Mouse (Mus musculus) MEL (cell line): Measurements from ENCODE around the gene Scg5. TPM values are rescaled to one million over a fixed set of nuclear protein-coding genes. Genes with fewer than 3 reads are reported as not detected.

Source experiments
- DNase-seq: peaks from one replicate; pipeline ENCODE4 v3.0.0; 2011; ENCODE audit warnings: low read depth, low spot score
- H3K27ac ChIP-seq: 2 replicates; pipeline ENCODE4 v1.5.1; 2012; ENCODE audit warnings: low read depth, mild to moderate bottlenecking, control low read depth, low read length, moderate library complexity; ENCODE audit not compliant: control insufficient read depth
- H3K27me3 ChIP-seq, 2 experiments: fragments of 150-350 bp in 1 of 2; sonication (generic) in 1 of 2; 2 replicates each; pipeline ENCODE4 v1.6.1; 2012; ENCODE audit warnings: low read length in 2 of 2, mild to moderate bottlenecking in 2 of 2, improper control_type of control experiment in 1 of 2, moderate library complexity in 1 of 2; ENCODE audit not compliant: insufficient read depth in 2 of 2, control insufficient read depth in 1 of 2
- H3K36me3 ChIP-seq, 2 experiments: 2 replicates each; pipeline ENCODE4 v1.6.1; 2012 to 2014; ENCODE audit warnings: low read length in 2 of 2, improper control_type of control experiment in 1 of 2, inconsistent platforms in 1 of 2, mild to moderate bottlenecking in 1 of 2; ENCODE audit not compliant: insufficient read depth in 2 of 2, control insufficient read depth in 1 of 2
- H3K4me1 ChIP-seq, 2 experiments: fragments of 150-350 bp in 1 of 2; sonication (generic) in 1 of 2; 2 replicates each; pipeline ENCODE4 v1.6.1; 2012; ENCODE audit warnings: low read length in 2 of 2, improper control_type of control experiment in 1 of 2, mild to moderate bottlenecking in 1 of 2; ENCODE audit not compliant: insufficient read depth in 2 of 2, control insufficient read depth in 1 of 2
- H3K4me3 ChIP-seq, 2 experiments: fragments of 150-350 bp in 1 of 2; sonication (generic) in 1 of 2; 2 replicates each; pipeline ENCODE4 v1.5.1; 2012; ENCODE audit warnings: low read depth in 2 of 2, low read length in 2 of 2, mild to moderate bottlenecking in 2 of 2, moderate library complexity in 2 of 2, control low read depth in 1 of 2, improper control_type of control experiment in 1 of 2; ENCODE audit not compliant: control insufficient read depth in 1 of 2, insufficient read depth in 1 of 2
- H3K79me2 ChIP-seq: 2 replicates; pipeline ENCODE4 v1.6.1; 2012; ENCODE audit warnings: mild to moderate bottlenecking, low read length, moderate library complexity; ENCODE audit not compliant: control insufficient read depth, poor library complexity, insufficient read depth
- H3K9ac ChIP-seq: 2 replicates; pipeline ENCODE4 v1.6.1; 2012; ENCODE audit warnings: low read depth, mild to moderate bottlenecking, control low read depth, low read length, moderate library complexity; ENCODE audit not compliant: control insufficient read depth, poor library complexity, severe bottlenecking
- H3K9me3 ChIP-seq: fragments of 150-350 bp; sonication (generic); replicated peaks from 2 replicates; pipeline ENCODE4 v1.6.1; 2012; ENCODE audit warnings: mild to moderate bottlenecking, low read length, improper control_type of control experiment, moderate library complexity; ENCODE audit not compliant: insufficient read depth
- CHD2 ChIP-seq: IDR thresholded peaks from 2 replicates; pipeline ENCODE4 v1.6.1; 2011; ENCODE audit warnings: low read length, improper control_type of control experiment
- EP300 ChIP-seq, 2 experiments: IDR thresholded peaks; 2 replicates each; pipeline ENCODE4 v1.6.1; 2011; ENCODE audit warnings: improper control_type of control experiment in 2 of 2, low read length in 2 of 2, low read depth in 1 of 2, mild to moderate bottlenecking in 1 of 2
- ETS1 ChIP-seq: IDR thresholded peaks from 2 replicates; pipeline ENCODE4 v1.6.1; 2012; ENCODE audit warnings: low read depth, mild to moderate bottlenecking, inconsistent platforms, low read length, improper control_type of control experiment, moderate library complexity
- GABPA ChIP-seq: IDR thresholded peaks from 2 replicates; pipeline ENCODE4 v1.6.1; 2012; ENCODE audit warnings: low read depth, mild to moderate bottlenecking, inconsistent platforms, low read length, improper control_type of control experiment, moderate library complexity
- KAT2A ChIP-seq: conservative IDR thresholded peaks from 2 replicates; pipeline ENCODE4 v1.6.1; 2012; ENCODE audit warnings: low read depth, low read length, improper control_type of control experiment, inconsistent platforms
- MAX ChIP-seq: IDR thresholded peaks from 2 replicates; pipeline ENCODE4 v1.6.1; 2011; ENCODE audit warnings: low read length, improper control_type of control experiment
- MAZ ChIP-seq: IDR thresholded peaks from 2 replicates; pipeline ENCODE4 v1.6.1; 2012; ENCODE audit warnings: low read depth, mild to moderate bottlenecking, inconsistent platforms, low read length, improper control_type of control experiment
- MEF2A ChIP-seq: IDR thresholded peaks from 2 replicates; pipeline ENCODE4 v1.6.1; 2014; ENCODE audit warnings: low read depth, mild to moderate bottlenecking, inconsistent platforms, low read length, improper control_type of control experiment; ENCODE audit not compliant: poor library complexity, insufficient replicate concordance, severe bottlenecking; ENCODE audit errors: extremely low read depth
- MXI1 ChIP-seq: IDR thresholded peaks from 2 replicates; pipeline ENCODE4 v1.6.1; 2011; ENCODE audit warnings: mild to moderate bottlenecking, low read depth, low read length, improper control_type of control experiment
- MYB ChIP-seq: IDR thresholded peaks from 2 replicates; pipeline ENCODE4 v1.6.1; 2011; ENCODE audit warnings: mild to moderate bottlenecking, low read depth, low read length, improper control_type of control experiment
- NELFE ChIP-seq: IDR thresholded peaks from 2 replicates; pipeline ENCODE4 v1.6.1; 2011; ENCODE audit warnings: low read depth, low read length, improper control_type of control experiment
- POLR2AphosphoS2 ChIP-seq: IDR thresholded peaks from 2 replicates; pipeline ENCODE4 v1.6.1; 2011; ENCODE audit warnings: low read length, improper control_type of control experiment
- RAD21 ChIP-seq: IDR thresholded peaks from 2 replicates; pipeline ENCODE4 v1.6.1; 2011; ENCODE audit warnings: mild to moderate bottlenecking, low read depth, low read length, improper control_type of control experiment
- TCF12 ChIP-seq: IDR thresholded peaks from 2 replicates; pipeline ENCODE4 v1.6.1; 2014; ENCODE audit warnings: low read depth, mild to moderate bottlenecking, inconsistent platforms, low read length, improper control_type of control experiment, moderate library complexity
- UBTF ChIP-seq: IDR thresholded peaks from 2 replicates; pipeline ENCODE4 v1.6.1; 2012; ENCODE audit warnings: low read depth, mild to moderate bottlenecking, inconsistent platforms, low read length, improper control_type of control experiment, moderate library complexity, borderline replicate concordance; ENCODE audit not compliant: insufficient read depth
- USF2 ChIP-seq, 2 experiments: IDR thresholded peaks; 2 replicates each; pipeline ENCODE4 v1.6.1; 2011 to 2012; ENCODE audit warnings: improper control_type of control experiment in 2 of 2, low read length in 2 of 2, borderline replicate concordance in 1 of 2, inconsistent platforms in 1 of 2, low read depth in 1 of 2, mild to moderate bottlenecking in 1 of 2; ENCODE audit not compliant: insufficient read depth in 1 of 2
- ZC3H11A ChIP-seq: IDR thresholded peaks from 2 replicates; pipeline ENCODE4 v1.6.1; 2012; ENCODE audit warnings: low read depth, mild to moderate bottlenecking, inconsistent platforms, low read length, improper control_type of control experiment
- ZKSCAN1 ChIP-seq: IDR thresholded peaks from 2 replicates; pipeline ENCODE4 v1.6.1; 2012; ENCODE audit warnings: low read depth, mild to moderate bottlenecking, inconsistent platforms, low read length, improper control_type of control experiment, moderate library complexity
- ZMIZ1 ChIP-seq: IDR thresholded peaks from 2 replicates; pipeline ENCODE4 v1.6.1; 2012; ENCODE audit warnings: low read depth, mild to moderate bottlenecking, inconsistent platforms, low read length, improper control_type of control experiment, moderate library complexity
- polyA plus RNA-seq, 2 experiments: library from polyadenylated mRNA; stranded (reverse) in 1 of 2; unstranded in 1 of 2; fragments of >175 nt in 1 of 2; fragments of >200 nt in 1 of 2; gene quantifications; 2 replicates each; pipeline versions ENCODE4 v1.2.1 to v1.2.4; 2012; ENCODE audit warnings: low replicate concordance in 2 of 2, low read depth in 1 of 2; ENCODE audit not compliant: insufficient read length in 2 of 2, insufficient read depth in 1 of 2, missing spikeins in 1 of 2
- total RNA-seq: library from RNA; depleted of rRNA; stranded (reverse); fragments of 300-350 nt; gene quantifications from 2 replicates; pipeline ENCODE4 v1.2.3, GENCODE M21; 2012

Scg5 gene
- total and polyA plus RNA-seq, 3 experiments = 0.17 to 0.31 TPM; not detected in 1

- no peak for TF ChIP-seq MAZ
- TF ChIP-seq MEF2A = no peak
- TF ChIP-seq MAX = no peak
- TF ChIP-seq RAD21 = no peak
- no peak for TF ChIP-seq MYB
- TF ChIP-seq KAT2A = no peak
- TF ChIP-seq TCF12 = no peak
- no peak for TF ChIP-seq EP300 (IDR thresholded peaks at IDR 0.05; ENCODE audit: low read depth in 1 of 2, low read length in 2 of 2)
- TF ChIP-seq USF2 (IDR thresholded peaks at IDR 0.05; ENCODE audit: borderline replicate concordance in 1 of 2, insufficient read depth in 1 of 2, low read depth in 1 of 2, low read length in 2 of 2) = no peak
- TF ChIP-seq ETS1 = no peak
- no peak for TF ChIP-seq ZMIZ1
- TF ChIP-seq CHD2 = no peak
- TF ChIP-seq POLR2AphosphoS2 = no peak
- TF ChIP-seq NELFE = no peak
- H3K4me3 ChIP-seq = no peak overlapping the region
- no peaks in the 10 kb centered on the region for H3K27me3 ChIP-seq
These were observed 71.9 kb downstream of the Scg5 start for GRCm38 (mm10) chr2:113756924-113757524.

GRCm38 (mm10) chr2:113749721-113750120 lies 79.2 kb downstream of the Scg5 start:
- TF ChIP-seq CHD2 = no peak
- TF ChIP-seq UBTF = no peak
- no peak for TF ChIP-seq MXI1
- no peak for TF ChIP-seq ZC3H11A
- TF ChIP-seq MYB = no peak
- no peak for TF ChIP-seq MAX
- TF ChIP-seq TCF12 = no peak
- TF ChIP-seq ZKSCAN1 = no peak
- no peak for TF ChIP-seq GABPA
- Histone ChIP-seq H3K79me2 (no peaks in the 10 kb centered on the region), H3K27ac (no peak overlapping the region), H3K9ac (no peak overlapping the region), H3K4me3 (no peak overlapping the region), H3K9me3 (no peaks in the 10 kb centered on the region), H3K27me3 (no peaks in the 10 kb centered on the region), H3K4me1 (no peaks in the 10 kb centered on the region), H3K36me3 (no peaks in the 10 kb centered on the region)
- no peak for DNase-seq

More at GRCm38 (mm10) chr2:113756924-113757524, 71.9 kb downstream of the Scg5 start:
- no peaks in the 10 kb centered on the region for H3K9me3 ChIP-seq
- H3K9ac ChIP-seq = no peak overlapping the region
- no peak for DNase-seq
- H3K27ac ChIP-seq = no peak overlapping the region
- no peaks in the 10 kb centered on the region for H3K36me3 ChIP-seq
- no peaks in the 10 kb centered on the region for H3K79me2 ChIP-seq
- H3K4me1 ChIP-seq = no peaks in the 10 kb centered on the region
